Mouse (Mus musculus): Measurements from ENCODE around the gene Tmem128. TPM values are rescaled to one million over a fixed set of nuclear protein-coding genes. Genes with fewer than 3 reads are reported as not detected.

Gene Tmem128
- polyA plus RNA-seq, 1 experiment, result 18.9 TPM

DNA sequence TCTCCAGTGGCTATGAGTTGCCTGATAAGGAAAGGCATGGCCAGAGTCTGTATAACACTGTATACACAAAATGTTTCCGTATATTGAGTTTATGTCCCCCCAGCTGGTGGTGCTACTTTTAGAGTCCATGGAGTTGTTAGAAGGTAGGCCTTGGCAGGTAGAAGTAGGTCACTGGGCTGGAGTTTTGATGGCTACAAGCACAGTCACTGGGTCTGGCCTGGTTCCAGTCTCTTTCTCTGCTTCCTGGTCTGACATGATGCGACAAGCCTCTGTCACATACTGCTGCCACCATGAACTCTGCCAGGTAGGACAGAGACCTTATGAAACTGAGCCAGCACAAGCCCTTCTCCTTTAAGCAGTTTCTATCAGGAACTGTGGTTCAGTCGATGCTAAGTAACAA lies 28.5 kb downstream of the Tmem128 start:
- Histone ChIP-seq H3K27ac (ENCODE audit: control insufficient read depth, insufficient read depth, low read depth, low read length, poor library complexity) (no peak overlapping the region), H3K4me3 (replicated peaks; ENCODE audit: control insufficient read depth, low read depth, low read length) (no peak overlapping the region), H3K4me1 (ENCODE audit: control insufficient read depth, insufficient read depth, low read length) (no peaks in the 10 kb centered on the region)
- 77% methylated on average over 3 of the region's 3 CpGs for WGBS
- TF ChIP-seq POLR2A (IDR thresholded peaks at IDR 0.05; ENCODE audit: borderline replicate concordance, control insufficient read depth, low read depth, low read length) (no peak), CTCF (IDR thresholded peaks at IDR 0.05; ENCODE audit: control insufficient read depth, insufficient read depth, low read length) (no peak)

DNA sequence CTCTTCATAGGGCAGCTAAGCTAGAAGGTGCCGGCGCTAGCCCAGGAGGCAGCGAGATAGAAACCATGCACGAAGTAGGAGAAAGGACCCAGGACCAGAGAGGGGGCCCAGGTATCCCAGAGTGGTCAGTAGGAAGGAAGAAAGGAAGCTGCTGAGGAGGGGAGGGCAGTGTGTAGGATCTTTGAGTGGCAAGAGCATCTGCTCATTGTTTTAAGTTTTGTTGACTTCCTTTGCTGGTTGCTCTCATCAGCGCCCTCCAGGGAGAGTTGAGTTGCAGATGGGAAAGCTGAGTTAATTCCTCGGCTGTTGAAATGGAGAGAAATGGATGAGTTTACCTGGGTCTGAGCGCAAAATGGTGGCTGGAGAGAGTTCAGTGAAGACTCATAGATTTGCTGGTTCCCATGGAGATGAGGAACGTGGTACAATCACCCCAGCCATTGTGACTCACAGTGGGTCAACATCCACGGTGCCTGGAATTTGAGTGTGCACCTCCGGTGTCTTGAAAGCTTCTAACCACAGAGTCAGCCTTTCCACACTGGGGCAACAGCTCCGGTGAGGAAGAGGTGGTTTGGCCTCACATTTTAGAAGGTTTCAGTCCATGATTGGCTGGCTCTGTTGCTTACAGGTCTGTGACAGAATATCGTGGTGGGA lies 41.9 kb downstream of the Tmem128 start:
- Histone ChIP-seq H3K4me3 (replicated peaks; ENCODE audit: control insufficient read depth, low read depth, low read length) (no peak overlapping the region), H3K4me1 (ENCODE audit: control insufficient read depth, insufficient read depth, low read length) (no peaks in the 10 kb centered on the region), H3K27ac (ENCODE audit: control insufficient read depth, insufficient read depth, low read depth, low read length, poor library complexity) (no peak overlapping the region)
- TF ChIP-seq CTCF (IDR thresholded peaks at IDR 0.05; ENCODE audit: control insufficient read depth, insufficient read depth, low read length) (no peak), POLR2A (IDR thresholded peaks at IDR 0.05; ENCODE audit: borderline replicate concordance, control insufficient read depth, low read depth, low read length) (no peak)
- 79% methylated on average over 12 of the region's 12 CpGs for whole genome bisulfite sequencing

DNA sequence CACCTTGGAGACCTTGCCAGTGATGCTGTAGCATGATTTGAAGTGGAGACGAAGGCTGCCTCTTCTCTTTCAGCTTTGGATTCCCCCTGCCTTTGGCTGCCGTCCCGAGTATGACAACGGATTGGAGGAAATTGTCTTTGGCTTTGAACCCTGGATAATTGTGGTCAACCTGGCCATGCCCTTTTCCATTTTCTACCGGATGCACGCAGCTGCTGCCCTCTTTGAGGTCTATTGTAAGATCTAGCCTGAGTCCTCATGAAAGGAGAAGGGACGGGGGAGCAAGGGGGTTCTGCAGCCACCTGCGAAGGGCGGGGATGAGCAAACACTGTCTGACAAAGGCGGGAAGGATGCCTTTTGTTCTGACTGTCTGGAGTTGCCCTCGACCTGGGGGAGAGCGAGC lies 42.7 kb downstream of the Tmem128 start:
- H3K4me1 ChIP-seq (ENCODE audit: control insufficient read depth, insufficient read depth, low read length), result no peaks in the 10 kb centered on the region
- H3K4me3 ChIP-seq (replicated peaks; ENCODE audit: control insufficient read depth, low read depth, low read length), result no peak overlapping the region
- WGBS, result 55% methylated on average over 12 of the region's 12 CpGs
- no peak overlapping the region for H3K27ac ChIP-seq (ENCODE audit: control insufficient read depth, insufficient read depth, low read depth, low read length, poor library complexity)
- no peak for TF ChIP-seq POLR2A (IDR thresholded peaks at IDR 0.05; ENCODE audit: borderline replicate concordance, control insufficient read depth, low read depth, low read length)
- TF ChIP-seq CTCF (IDR thresholded peaks at IDR 0.05; ENCODE audit: control insufficient read depth, insufficient read depth, low read length), result no peak

DNA sequence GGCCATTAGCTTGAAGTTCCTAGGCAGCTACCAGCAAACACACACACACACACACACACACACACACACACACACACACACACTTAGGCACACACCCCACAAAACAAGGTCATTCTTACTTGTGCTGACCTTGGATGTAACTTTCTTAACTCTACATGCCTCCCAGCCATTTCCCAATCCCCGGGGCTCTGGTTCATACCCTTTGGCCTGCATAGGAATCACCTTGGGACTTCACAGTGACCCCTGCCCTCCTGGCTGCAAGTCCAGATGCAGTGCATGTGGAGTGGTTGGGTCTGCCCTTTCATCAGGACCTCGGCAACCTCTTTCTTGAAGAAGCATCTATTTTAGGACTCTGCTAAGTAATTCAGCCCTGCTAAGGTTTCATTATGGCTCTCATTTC lies 45.3 kb downstream of the Tmem128 start:
- 66% methylated on average over 2 of the region's 2 CpGs for WGBS
- no peaks in the 10 kb centered on the region for H3K4me1 ChIP-seq (ENCODE audit: control insufficient read depth, insufficient read depth, low read length)
- TF ChIP-seq POLR2A (IDR thresholded peaks at IDR 0.05; ENCODE audit: borderline replicate concordance, control insufficient read depth, low read depth, low read length), result no peak
- no peak for TF ChIP-seq CTCF (IDR thresholded peaks at IDR 0.05; ENCODE audit: control insufficient read depth, insufficient read depth, low read length)
- H3K27ac ChIP-seq (ENCODE audit: control insufficient read depth, insufficient read depth, low read depth, low read length, poor library complexity), result no peak overlapping the region
- H3K4me3 ChIP-seq (replicated peaks; ENCODE audit: control insufficient read depth, low read depth, low read length), result no peak overlapping the region

DNA sequence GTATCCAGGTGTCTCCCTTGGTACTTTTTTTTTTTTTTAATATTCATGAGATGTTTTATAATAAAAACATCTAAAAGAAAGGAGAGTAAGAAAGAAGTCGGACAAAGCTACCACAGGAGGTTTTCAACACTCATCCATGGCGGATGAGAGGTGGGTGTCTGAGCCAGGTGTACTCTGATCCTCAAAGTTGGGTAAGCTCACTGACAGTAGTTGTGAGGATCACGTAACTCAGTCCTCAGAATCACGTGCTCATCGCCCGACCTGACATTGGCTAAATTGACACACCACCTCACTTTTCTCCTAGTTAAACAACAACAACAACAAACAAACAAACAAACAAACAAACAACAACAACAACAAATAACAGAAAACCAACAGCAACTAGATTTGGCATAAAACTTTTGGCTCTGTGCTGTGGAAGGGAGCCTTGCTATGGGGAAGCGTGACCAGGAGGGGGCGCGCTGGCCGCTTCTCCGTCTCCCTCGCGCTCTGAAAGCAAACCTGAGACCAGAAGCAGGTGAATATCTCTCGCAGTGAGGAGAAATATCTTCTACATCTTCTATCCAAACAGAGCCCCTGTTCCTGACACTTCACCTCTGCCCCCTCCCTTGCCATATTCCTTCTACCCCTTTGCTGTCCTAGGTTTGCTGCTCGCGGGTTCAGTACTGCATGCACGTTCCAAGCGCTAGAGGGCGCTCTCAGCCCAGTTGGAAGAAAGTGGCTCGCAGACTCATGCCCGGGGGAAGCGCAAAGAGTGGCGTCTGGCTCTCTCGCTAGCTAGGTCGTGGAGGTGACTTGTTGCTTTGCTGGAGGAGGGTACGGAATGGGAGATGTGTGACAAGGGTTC lies 47.5 kb downstream of the Tmem128 start:
- WGBS, result 12% methylated on average over 26 of the region's 26 CpGs
- peak overlapping the region; percentile 23 for H3K4me3 ChIP-seq (replicated peaks; ENCODE audit: control insufficient read depth, low read depth, low read length)
- TF ChIP-seq POLR2A (IDR thresholded peaks at IDR 0.05; ENCODE audit: borderline replicate concordance, control insufficient read depth, low read depth, low read length), result no peak
- TF ChIP-seq CTCF (IDR thresholded peaks at IDR 0.05; ENCODE audit: control insufficient read depth, insufficient read depth, low read length), result peak; percentile 96
- no peak overlapping the region for H3K27ac ChIP-seq (ENCODE audit: control insufficient read depth, insufficient read depth, low read depth, low read length, poor library complexity)
- no peaks in the 10 kb centered on the region for H3K4me1 ChIP-seq (ENCODE audit: control insufficient read depth, insufficient read depth, low read length)

DNA sequence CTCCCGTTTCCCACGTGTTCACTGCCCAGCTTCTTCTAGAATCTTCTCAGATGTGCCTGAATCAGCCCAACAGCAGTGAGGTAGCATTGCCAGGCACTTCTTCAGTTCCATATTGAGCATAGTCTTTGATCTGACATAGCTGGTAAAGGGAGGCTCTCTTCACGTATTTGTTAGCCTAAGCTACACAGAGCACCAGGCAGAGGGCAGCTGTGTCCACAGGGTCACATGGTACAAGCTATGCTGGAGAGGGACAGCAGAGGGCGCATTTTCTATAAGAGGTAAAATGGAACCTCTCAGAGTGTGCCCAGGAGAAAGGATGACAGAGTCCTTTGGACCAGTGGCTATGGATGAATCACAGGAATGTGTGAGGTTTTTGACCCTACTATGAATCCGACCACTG lies 48.9 kb downstream of the Tmem128 start:
- no peak overlapping the region for H3K27ac ChIP-seq (ENCODE audit: control insufficient read depth, insufficient read depth, low read depth, low read length, poor library complexity)
- no peak overlapping the region for H3K4me3 ChIP-seq (replicated peaks; ENCODE audit: control insufficient read depth, low read depth, low read length)
- TF ChIP-seq CTCF (IDR thresholded peaks at IDR 0.05; ENCODE audit: control insufficient read depth, insufficient read depth, low read length), result peak; percentile 66
- TF ChIP-seq POLR2A (IDR thresholded peaks at IDR 0.05; ENCODE audit: borderline replicate concordance, control insufficient read depth, low read depth, low read length), result no peak
- WGBS, result 41% methylated on average over 5 of the region's 5 CpGs
- H3K4me1 ChIP-seq (ENCODE audit: control insufficient read depth, insufficient read depth, low read length), result no peaks in the 10 kb centered on the region

DNA sequence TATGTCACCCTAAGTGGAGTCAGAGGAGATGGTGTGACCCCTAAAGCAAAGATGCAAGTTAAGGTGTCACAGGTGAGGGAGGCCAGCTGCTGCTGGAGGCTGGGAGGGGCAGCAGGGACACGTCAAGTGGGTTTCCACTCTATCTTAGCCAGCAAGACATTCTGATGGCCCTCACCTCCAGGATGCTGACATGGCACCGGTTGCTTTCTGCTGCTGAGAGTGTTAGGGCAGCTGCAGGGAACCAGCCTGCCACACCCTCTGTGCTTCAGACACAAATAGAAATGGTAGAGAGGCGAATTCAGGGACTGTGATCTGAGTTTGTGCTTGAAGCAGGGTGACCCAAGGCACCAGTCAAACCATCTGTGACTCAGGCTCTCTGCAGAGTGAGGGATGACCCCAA lies 49.8 kb downstream of the Tmem128 start:
- 58% methylated on average over 3 of the region's 3 CpGs for WGBS
- no peak for TF ChIP-seq CTCF (IDR thresholded peaks at IDR 0.05; ENCODE audit: control insufficient read depth, insufficient read depth, low read length)
- TF ChIP-seq POLR2A (IDR thresholded peaks at IDR 0.05; ENCODE audit: borderline replicate concordance, control insufficient read depth, low read depth, low read length), result no peak
- H3K4me1 ChIP-seq (ENCODE audit: control insufficient read depth, insufficient read depth, low read length), result no peaks in the 10 kb centered on the region
- H3K27ac ChIP-seq (ENCODE audit: control insufficient read depth, insufficient read depth, low read depth, low read length, poor library complexity), result no peak overlapping the region
- no peak overlapping the region for H3K4me3 ChIP-seq (replicated peaks; ENCODE audit: control insufficient read depth, low read depth, low read length)

Other genes with a start within 250 kb of the Tmem128 start
- 7.1 and 11.9 TPM in 2 replicates for gene Stx18, start 221.4 kb upstream of the Tmem128 start, polyA plus RNA-seq (2011; ENCODE audit: insufficient read depth, insufficient read length, low replicate concordance, missing spikeins)
- gene Nsg1, start 100.3 kb upstream of the Tmem128 start, polyA plus RNA-seq (2011; ENCODE audit: insufficient read depth, insufficient read length, low replicate concordance, missing spikeins), result 1.8 and 6.8 TPM in 2 replicates
- 1.7 and 3.5 TPM in 2 replicates for gene Zbtb49, start 39.7 kb upstream of the Tmem128 start, polyA plus RNA-seq (2011; ENCODE audit: insufficient read depth, insufficient read length, low replicate concordance, missing spikeins)
- gene Lyar, start 39.7 kb upstream of the Tmem128 start, polyA plus RNA-seq (2011; ENCODE audit: insufficient read depth, insufficient read length, low replicate concordance, missing spikeins), result 24.8 and 33.8 TPM in 2 replicates
- not detected in 2 replicates for gene Otop1, start 15.8 kb downstream of the Tmem128 start, polyA plus RNA-seq (2011; ENCODE audit: insufficient read depth, insufficient read length, low replicate concordance, missing spikeins)
- gene Drd5, start 59.2 kb downstream of the Tmem128 start, polyA plus RNA-seq (2011; ENCODE audit: insufficient read depth, insufficient read length, low replicate concordance, missing spikeins), result not detected in 2 replicates
- gene Slc2a9, start 243.0 kb downstream of the Tmem128 start, polyA plus RNA-seq (2011; ENCODE audit: insufficient read depth, insufficient read length, low replicate concordance, missing spikeins), result 3.0 and 11.1 TPM in 2 replicates